Mouse (Mus musculus): ENCODE measurements around the gene Mup5. TPM values are rescaled to one million over a fixed set of nuclear protein-coding genes. Genes with fewer than 3 reads are reported as not detected.

Gene Mup5
- polyA plus RNA-seq (2015; fragmentation: Nextera tagmentation; extraction: Ambion mirVana), result not detected in 2 replicates

GRCm38 (mm10) chr4:61834952-61835708 is at the start of gene Mup5:
Mup5 (minus strand) TSS chr4:61835233.

GRCm38 (mm10) chr4:61782169-61782568 is 52.9 kb downstream of the Mup5 start, which contains the start of gene Mup19:
Mup19 (minus strand) TSS chr4:61782269.

Other genes with a start within 250 kb of the Mup5 start
- not detected in 2 replicates for gene Mup17, start 239.4 kb downstream of the Mup5 start, polyA plus RNA-seq (2015; fragmentation: Nextera tagmentation; extraction: Ambion mirVana)
- gene Mup18, start 161.1 kb downstream of the Mup5 start, polyA plus RNA-seq (2015; fragmentation: Nextera tagmentation; extraction: Ambion mirVana), result not detected in 2 replicates
- gene Mup19, start 53.0 kb downstream of the Mup5 start, polyA plus RNA-seq (2015; fragmentation: Nextera tagmentation; extraction: Ambion mirVana), result not detected in 2 replicates
- not detected in 2 replicates for gene Mup20, start 218.9 kb upstream of the Mup5 start, polyA plus RNA-seq (2015; fragmentation: Nextera tagmentation; extraction: Ambion mirVana)

Data from neural tube, postnatal 0 days (tissue).